Mouse (Mus musculus) megakaryocyte, adult 5-6 weeks (primary cell): ENCODE data around the gene Erbb4. TPM values are rescaled to one million over a fixed set of nuclear protein-coding genes. Genes with fewer than 3 reads are reported as not detected.

Source experiments
- ATAC-seq: 2 replicates; pipeline ENCODE4 v1.8.0; 2016; ENCODE audit warnings: mild to moderate bottlenecking, inconsistent platforms; ENCODE audit not compliant: poor library complexity, severe bottlenecking
- total RNA-seq, 2 experiments: library from RNA; stranded (forward) in 1 of 2; stranded (reverse) in 1 of 2; fragments of 153-499, 151-499 nt in 1 of 2; fragments of 221-1000, 200-1000 nt in 1 of 2; gene quantifications; 2 replicates each; pipeline versions ENCODE4 v1.2.3 to v1.2.4; 2015 to 2017

Gene Erbb4
- total RNA-seq, 2 experiments from 2014 or later, result not detected

DNA sequence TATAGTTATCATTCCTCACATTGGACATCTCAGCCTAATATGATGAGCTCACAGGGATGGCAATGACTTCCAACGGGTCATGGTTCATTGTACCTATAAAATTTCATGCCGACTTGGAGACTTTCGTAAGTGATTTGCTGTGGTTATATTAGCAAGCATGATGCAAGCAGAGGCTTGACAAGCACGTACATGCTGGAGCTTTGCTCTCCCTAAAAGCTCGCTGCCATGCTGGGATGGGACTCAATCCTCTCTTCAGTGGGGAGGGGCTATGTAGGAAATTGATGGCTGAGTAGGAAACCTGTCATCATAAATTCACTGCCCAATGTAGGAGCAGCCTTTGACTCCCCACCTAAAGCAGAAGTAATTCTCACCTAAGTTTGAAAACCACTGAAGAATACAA, 992.1 kb downstream of the Erbb4 start:
- no peak for ATAC-seq

DNA sequence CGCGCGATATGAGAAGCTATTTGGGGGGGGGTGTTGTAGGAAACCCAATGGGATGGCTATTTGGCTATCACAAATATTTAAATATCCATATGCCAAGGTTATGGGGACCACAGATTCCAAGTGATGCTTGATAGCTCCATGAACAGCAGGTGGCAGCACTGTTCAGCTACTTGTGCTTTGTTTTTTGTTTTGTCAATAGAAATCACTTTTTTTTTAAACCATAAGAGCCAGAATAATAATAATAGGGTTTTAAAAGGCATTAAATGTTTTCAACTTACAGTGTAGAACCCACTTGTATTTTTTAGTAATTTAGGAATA, 1001.4 kb downstream of the Erbb4 start:
- no peak for ATAC-seq

DNA sequence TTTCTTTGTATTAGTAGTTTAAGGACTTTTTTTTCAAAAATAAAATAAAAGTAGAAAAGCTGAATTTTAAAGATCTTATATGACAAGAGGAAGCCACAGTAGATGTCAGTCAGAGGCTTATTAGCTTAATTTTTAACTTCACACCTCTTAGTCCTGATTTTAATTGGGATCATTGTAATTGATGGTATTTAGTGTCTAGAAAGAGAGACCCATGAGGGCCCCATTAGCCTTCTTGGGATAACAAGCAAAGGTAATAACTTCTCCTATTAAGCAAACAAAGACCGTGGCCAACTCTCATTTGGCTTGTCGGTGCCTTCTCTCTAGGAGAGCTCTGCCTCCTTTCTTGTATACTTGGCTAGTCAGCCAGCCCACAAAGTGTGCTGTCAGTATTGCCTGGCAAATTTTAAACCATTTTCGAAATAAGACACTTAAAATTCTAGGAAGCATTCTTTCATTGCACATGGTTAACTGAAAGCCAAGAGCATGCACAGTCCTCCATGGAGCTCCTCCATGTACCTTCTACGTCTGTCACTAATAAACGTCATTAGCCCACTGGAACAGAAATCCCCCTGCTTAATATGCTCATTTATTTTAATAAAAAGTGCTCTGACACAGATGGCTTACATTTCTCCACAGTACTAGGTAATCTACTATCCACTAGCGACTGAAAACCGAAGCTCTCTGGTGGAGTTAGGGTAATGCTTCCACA, 1001.9 kb downstream of the Erbb4 start:
- ATAC-seq, result no peak

DNA sequence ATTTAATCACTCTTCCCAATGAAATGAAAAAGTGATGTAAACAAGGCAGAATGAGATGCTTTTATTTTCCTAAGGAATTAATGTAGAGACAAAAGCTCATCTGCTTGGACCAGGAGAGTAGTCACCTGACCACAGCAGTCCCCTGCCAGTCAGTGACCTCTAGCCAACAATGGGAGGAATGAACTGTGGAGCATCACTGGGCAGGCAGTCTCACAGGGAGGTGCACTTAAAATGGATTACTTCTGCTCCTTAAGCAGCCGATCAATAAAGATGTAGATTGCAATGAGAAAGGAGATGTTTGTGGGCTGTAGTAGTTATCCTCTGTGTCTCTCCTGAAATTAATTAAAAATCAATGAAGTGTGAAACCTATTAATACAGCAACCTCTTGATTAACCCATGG, 1018.2 kb downstream of the Erbb4 start:
- no peak for ATAC-seq

DNA sequence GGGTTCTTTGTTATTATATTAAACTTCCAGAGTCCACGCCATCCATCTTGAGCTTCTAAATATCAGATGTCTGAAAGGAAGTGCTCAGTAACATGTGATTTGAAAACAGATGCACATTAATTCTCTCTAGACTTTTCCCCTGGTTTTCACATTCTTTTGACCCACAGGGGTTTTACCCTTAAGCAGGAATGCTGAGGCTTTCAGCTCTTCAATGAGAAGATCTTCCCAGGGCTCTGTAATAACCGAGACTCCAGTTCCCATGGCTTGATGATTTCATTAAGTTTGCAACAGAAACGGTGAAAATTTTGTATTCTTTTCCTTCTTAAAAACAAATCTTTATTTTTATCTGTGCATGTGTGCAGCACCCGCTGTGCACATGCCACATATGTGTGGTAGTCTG, 1051.4 kb downstream of the Erbb4 start:
- ATAC-seq, result no peak

DNA sequence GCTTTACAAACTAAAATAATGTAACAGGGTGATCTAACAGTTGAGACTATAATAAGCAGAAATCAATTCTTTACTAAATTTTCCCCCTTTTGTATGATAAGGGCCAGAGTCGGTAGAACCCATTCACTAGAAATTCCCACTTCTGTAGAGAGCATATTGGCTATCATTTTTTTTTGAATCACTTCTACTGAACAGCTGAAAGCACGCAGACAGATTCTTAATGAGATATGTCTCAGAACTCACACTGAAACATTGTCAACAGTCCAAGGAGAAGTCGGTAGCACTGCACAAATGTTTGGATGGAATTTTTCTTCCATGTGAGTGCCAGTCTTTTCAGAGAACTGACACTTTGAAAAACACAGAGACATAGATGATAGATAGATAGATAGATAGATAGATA, 1053.1 kb downstream of the Erbb4 start:
- no peak for ATAC-seq

DNA sequence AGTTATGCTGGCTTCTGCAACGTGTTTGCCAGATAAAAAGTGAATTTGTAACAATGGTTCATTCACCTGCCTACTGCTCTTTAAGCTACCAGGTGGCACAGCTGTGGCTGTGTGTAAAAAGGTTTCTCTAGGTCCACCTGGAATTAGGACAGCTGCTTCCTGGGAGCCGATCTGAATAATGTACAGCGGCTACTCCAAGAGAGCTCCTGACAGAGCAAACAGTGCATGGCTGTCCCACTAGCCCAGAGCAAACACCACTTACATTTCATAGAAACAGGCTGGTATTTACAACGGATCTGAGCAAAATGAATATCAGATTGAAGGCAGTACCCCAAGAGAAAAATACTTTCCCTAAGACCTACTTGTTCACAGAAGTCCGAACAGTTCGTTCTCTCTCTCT, 1058.0 kb downstream of the Erbb4 start:
- ATAC-seq, result no peak

DNA sequence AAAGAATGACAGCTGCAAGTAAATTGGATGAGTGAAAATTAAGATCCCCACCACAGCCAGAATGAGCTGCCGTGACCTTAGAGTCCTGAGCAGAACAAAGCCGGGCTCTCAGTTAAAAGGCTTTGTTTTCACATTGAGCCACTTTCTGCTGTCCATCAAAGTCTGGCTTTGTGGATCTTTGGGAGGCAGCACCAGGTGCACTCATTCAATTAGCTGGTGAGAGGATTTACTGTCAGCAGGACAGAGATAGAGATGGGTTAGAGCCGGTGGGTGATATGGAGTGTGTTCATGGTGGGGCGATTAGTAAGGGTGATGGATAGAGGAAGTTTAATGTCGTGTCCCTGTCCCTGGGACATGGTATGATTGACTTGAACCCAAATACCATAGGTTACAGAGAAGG, 1060.7 kb downstream of the Erbb4 start:
- ATAC-seq, result no peak

DNA sequence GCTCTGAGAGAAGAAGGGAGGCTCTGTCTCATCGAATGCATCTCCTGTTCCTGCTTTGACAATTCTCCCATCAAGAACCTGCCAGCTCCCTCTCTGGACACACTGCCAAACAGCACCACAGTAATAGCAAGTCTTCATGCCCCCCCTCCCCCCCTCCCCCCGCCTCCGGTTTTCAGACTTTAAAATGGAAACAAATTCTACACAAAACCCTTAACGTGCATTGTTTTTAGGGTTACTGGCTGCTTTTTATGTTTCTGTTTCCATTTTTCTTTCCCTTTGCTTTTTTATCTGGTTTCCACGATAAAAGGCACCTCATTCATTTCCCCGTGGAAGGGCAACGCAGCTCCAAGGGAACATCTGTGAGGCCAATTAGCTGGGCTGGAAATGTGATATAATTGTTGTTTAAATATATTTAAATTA, 1061.3 kb downstream of the Erbb4 start:
- no peak for ATAC-seq

DNA sequence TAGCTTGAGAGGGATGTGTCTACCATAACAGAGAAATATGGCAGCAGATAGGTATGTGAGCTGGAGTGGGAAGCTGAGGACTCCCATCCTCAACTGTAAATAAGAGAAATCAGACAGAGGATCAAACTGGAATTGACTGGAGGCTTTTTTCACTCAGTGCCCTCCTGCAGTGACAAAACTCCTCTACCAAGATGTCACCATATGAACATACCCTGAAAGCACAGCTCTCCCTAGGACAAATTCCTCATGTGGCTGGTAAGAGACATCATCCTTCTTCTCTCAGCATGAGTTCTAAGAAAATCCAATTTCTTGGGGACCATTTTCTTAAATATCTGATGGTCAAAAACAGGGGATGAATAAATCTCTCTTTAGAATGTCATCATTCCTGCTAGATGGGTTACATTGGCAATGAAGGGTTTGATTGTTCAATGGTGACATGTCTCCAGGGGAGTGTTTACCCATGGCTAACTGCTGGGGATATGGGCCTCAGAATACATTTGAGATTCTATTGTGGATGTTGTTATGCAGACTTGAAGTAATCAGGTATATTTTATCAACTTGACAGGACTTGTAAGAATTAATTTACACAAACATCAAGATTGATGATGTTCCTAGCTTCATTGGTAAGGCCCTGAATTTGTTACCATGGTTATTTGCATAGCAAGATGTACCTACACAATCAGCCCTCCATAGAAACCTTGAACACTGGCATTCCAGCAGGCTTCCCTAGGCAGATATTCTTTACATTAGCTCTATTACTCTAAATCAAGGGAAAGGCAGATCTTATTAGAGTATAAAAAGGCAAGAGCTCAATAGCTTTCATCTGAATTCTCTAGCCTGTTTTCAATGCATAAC, 1083.5 kb downstream of the Erbb4 start:
- ATAC-seq, result no peak

DNA sequence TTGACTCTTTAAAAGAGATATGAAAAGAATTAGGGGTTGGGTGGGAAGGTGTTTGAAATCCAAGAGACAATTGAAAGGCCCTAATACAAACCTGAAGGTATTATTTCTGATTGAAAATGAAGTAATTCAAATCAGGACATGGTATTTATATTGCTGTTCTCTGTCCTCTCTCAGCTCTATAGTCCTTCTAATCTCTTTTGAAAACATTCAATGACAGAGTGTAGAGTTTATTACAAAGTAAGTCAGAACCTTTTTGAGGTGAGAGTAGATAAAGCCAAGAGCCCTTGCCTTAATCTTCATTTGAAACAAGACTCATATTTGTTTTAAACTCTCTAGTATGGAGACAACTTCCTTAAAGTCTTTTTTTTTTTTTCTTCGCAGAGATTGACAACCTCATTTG, 1087.8 kb downstream of the Erbb4 start:
- ATAC-seq, result no peak

DNA sequence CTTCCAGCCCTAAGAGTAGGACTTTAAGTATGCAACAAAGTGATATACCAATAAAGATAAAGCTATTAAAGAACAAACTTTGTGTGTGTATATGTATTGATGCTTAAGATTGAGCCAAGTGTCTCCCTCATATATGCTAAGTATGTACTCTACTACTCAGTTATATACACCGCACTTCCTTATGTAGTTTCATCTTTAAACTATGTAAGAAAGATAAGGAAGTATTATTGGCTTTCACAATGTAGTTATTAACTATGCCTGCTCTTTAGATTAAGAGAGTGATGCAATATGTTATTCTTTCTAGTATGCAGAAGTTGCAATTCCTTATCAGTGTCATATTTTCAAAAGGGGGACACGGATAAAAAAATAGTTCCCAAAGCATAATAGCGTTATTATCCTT, 1088.2 kb downstream of the Erbb4 start:
- no peak for ATAC-seq
